Mouse (Mus musculus) C2C12 (cell line): Measurements from ENCODE around the gene Pcdh15.

ENCODE experiments used
- CEBPB ChIP-seq: IDR thresholded peaks from one replicate; pipeline ENCODE4 v1.6.1; 2011; ENCODE audit warnings: low read depth, mild to moderate bottlenecking, control low read depth, moderate library complexity
- CTCF ChIP-seq: IDR thresholded peaks from one replicate; pipeline ENCODE4 v1.5.1; 2011; ENCODE audit not compliant: control insufficient read depth, insufficient read depth, insufficient read length
- MAX ChIP-seq: IDR thresholded peaks from one replicate; pipeline ENCODE4 v1.6.1; 2011; ENCODE audit warnings: mild to moderate bottlenecking, control low read depth
- MYOG ChIP-seq: IDR thresholded peaks from one replicate; pipeline ENCODE4 v1.6.1; 2011; ENCODE audit not compliant: control insufficient read depth, insufficient read length; ENCODE audit errors: extremely low read depth
- USF1 ChIP-seq: IDR thresholded peaks from one replicate; pipeline ENCODE4 v1.6.1; 2011; ENCODE audit warnings: low read depth, mild to moderate bottlenecking, control low read depth, moderate library complexity

- TF ChIP-seq CTCF: no peak
- no peak for TF ChIP-seq MAX
- no peak for TF ChIP-seq MYOG
- TF ChIP-seq CEBPB: no peak
- no peak for TF ChIP-seq USF1
Observed at GRCm38 (mm10) chr10:73564216-73564615, 465.1 kb downstream of the Pcdh15 start.
